Mouse (Mus musculus) skeletal muscle tissue, postnatal 0 days (tissue): Measurements from ENCODE around the gene Asrgl1. TPM values are rescaled to one million over a fixed set of nuclear protein-coding genes. Genes with fewer than 3 reads are reported as not detected.

Source experiments
- polyA plus RNA-seq: library from polyadenylated mRNA; unstranded; fragments of >200 nt; fragmentation: Nextera tagmentation; extraction: Ambion mirVana; gene quantifications from 2 replicates; pipeline ENCODE4 v1.2.1, GENCODE M21; 2015

Asrgl1 gene
- 10.7 and 14.1 TPM in 2 replicates for polyA plus RNA-seq

GRCm38 (mm10) chr19:9135512-9136331 lies at the start of gene Asrgl1:
TSS of gene Asrgl1 (minus strand) at chr19:9135636.

GRCm38 (mm10) chr19:9087821-9088220 lies 47.6 kb downstream of the Asrgl1 start, which contains the start of gene Scgb1a1:
TSS of gene Scgb1a1 (minus strand) at chr19:9087958.

Other genes starting within 250 kb of the Asrgl1 start
- gene 1810009A15Rik, start 246.8 kb downstream of the Asrgl1 start, polyA plus RNA-seq, result 34.6 and 42.1 TPM in 2 replicates
- gene Gm49416, start 246.7 kb downstream of the Asrgl1 start, polyA plus RNA-seq, result not detected in 2 replicates
- gene Ints5, start 242.6 kb downstream of the Asrgl1 start, polyA plus RNA-seq, result 14.6 and 15.7 TPM in 2 replicates
- gene Ganab, start 237.6 kb downstream of the Asrgl1 start, polyA plus RNA-seq, result 23.3 and 26.7 TPM in 2 replicates
- 25.2 and 29.5 TPM in 2 replicates for gene B3gat3, start 215.3 kb downstream of the Asrgl1 start, polyA plus RNA-seq
- 3.1 and 3.5 TPM in 2 replicates for gene Rom1, start 206.3 kb downstream of the Asrgl1 start, polyA plus RNA-seq
- 12.5 and 14.2 TPM in 2 replicates for gene Eml3, start 206.1 kb downstream of the Asrgl1 start, polyA plus RNA-seq
- 51.8 and 59.1 TPM in 2 replicates for gene Mta2, start 193.8 kb downstream of the Asrgl1 start, polyA plus RNA-seq
- 13.4 and 14.3 TPM in 2 replicates for gene Tut1, start 181.8 kb downstream of the Asrgl1 start, polyA plus RNA-seq
- gene Eef1g, start 168.6 kb downstream of the Asrgl1 start, polyA plus RNA-seq, result 377 and 401 TPM in 2 replicates
- 65.9 and 67.3 TPM in 2 replicates for gene Ahnak, start 146.4 kb downstream of the Asrgl1 start, polyA plus RNA-seq
- gene Scgb1a1, start 47.7 kb downstream of the Asrgl1 start, polyA plus RNA-seq, result 1.4 and 2.8 TPM in 2 replicates